Mouse (Mus musculus) stomach, postnatal 0 days (tissue): ENCODE results near the gene Catsperz.

Experiments used
- CTCF ChIP-seq: IDR thresholded peaks from 2 replicates; pipeline ENCODE4 v1.5.1; 2016; ENCODE audit warnings: antibody characterized with exemption, low read depth, mild to moderate bottlenecking, moderate library complexity
- EP300 ChIP-seq: optimal IDR thresholded peaks from 2 replicates; pipeline ENCODE3; 2016; ENCODE audit warnings: antibody characterized with exemption

DNA sequence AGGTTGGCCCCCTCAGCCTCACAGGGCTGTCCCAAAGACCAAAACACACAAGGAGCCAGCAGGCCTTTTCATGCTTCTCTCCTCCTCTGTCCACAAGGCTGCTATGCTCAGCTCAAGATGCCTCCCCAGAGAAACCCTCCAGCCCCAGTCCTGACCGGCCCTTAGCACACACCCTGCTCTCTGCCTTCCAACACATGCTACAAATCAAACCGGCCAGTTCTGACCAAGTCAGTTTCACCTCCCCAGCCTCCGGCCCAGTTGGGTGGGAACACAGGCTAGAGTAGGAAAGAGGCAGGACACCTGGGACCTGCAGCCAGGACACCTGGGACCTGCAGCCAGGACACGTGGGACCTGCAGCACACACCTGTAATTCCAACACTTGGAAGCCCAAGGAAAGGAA, 8.7 kb downstream of the Catsperz start:
- no peak for TF ChIP-seq CTCF
- no peak for TF ChIP-seq EP300
